Mouse (Mus musculus): ENCODE data around the gene Prkce.

- TF ChIP-seq CTCF (IDR thresholded peaks at IDR 0.05; ENCODE audit: low read depth): no peak
- no peak for TF ChIP-seq EP300 (IDR thresholded peaks at IDR 0.05; ENCODE audit: low read depth)
Observed at GRCm38 (mm10) chr17:86705236-86705635, 537.7 kb downstream of the Prkce start.
